Mouse (Mus musculus) lung, adult 10 weeks (tissue): Measurements from ENCODE around the gene Gpr55. TPM values are rescaled to one million over a fixed set of nuclear protein-coding genes. Genes with fewer than 3 reads are reported as not detected.

Experiments used
- polyA plus RNA-seq: library from polyadenylated mRNA; stranded (reverse); fragments of 350-450 nt; fragmentation: Illumina TruSeq; extraction: RNeasy Lipid Tissue Mini Kit (QIAGEN cat#74804); gene quantifications from one replicate; pipeline ENCODE4 v1.2.3, GENCODE M21; 2014; ENCODE audit warnings: low read depth, low replicate concordance; ENCODE audit not compliant: insufficient read depth

Gene Gpr55
- 0.50 TPM for polyA plus RNA-seq

GRCm38 (mm10) chr1:85960873-85961272, at the start of gene Gpr55:
Gene Gpr55, minus strand, starts transcription at chr1:85961007.

GRCm38 (mm10) chr1:85928057-85928687, 32.6 kb downstream of the Gpr55 start, which contains the start of gene 4933407L21Rik:
Gene 4933407L21Rik, plus strand, starts transcription at chr1:85928483.

DNA sequence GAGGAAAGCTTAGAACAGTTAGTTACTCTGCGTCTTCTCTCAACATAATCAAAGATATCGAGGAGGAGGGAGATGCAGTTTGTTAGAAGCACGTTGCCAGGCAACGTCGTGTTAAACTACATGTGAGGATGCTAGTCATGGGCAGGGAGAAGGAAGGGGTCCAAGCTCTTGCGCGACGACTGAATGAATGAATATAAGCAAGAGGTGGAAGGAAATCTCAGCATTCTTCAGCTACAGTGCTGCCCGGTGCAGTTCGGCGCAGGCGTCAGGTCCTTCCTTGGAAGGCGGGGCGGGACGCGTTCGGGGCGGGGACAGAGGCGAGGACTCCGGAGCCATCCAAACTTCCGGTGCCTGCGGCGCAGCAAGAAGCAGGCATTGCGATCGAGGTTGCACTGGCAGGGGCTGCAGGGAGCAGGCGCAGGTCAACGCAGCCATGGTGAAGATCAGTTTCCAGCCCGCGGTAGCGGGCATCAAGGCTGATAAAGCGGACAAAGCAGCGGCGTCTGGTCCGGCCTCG, 66.5 kb downstream of the Gpr55 start, which contains the start of gene Itm2c:
TSS of gene Itm2c (plus strand) at position 51 of the 517 bp plus-strand sequence.

Other genes with a start within 250 kb of the Gpr55 start
- gene A630001G21Rik, start 182.4 kb downstream of the Gpr55 start, polyA plus RNA-seq: 4.8 TPM
- gene Cab39, start 167.6 kb downstream of the Gpr55 start, polyA plus RNA-seq: 60.7 TPM
- gene Itm2c, start 66.7 kb downstream of the Gpr55 start, polyA plus RNA-seq: 128 TPM
- gene 4933407L21Rik, start 32.5 kb downstream of the Gpr55 start, polyA plus RNA-seq: not detected
- not detected for gene Spata3, start 55.8 kb upstream of the Gpr55 start, polyA plus RNA-seq
- 0.25 TPM for gene 2810459M11Rik, start 84.9 kb upstream of the Gpr55 start, polyA plus RNA-seq
- gene Psmd1, start 103.4 kb upstream of the Gpr55 start, polyA plus RNA-seq: 44.3 TPM
- 0.79 TPM for gene Htr2b, start 151.0 kb upstream of the Gpr55 start, polyA plus RNA-seq
- gene Gm21972, start 172.6 kb upstream of the Gpr55 start, polyA plus RNA-seq: not detected
- 3.0 TPM for gene Armc9, start 193.8 kb upstream of the Gpr55 start, polyA plus RNA-seq